Mouse (Mus musculus) right cerebral cortex, postnatal 14 days (tissue): ENCODE measurements around the gene Pcp4l1.
A peak's percentile ranks its signal among the peaks of the same experiment; 100 is the strongest.
"Not testable (repeated sequence)": the region's sequence is repeated elsewhere in the genome, so short reads cannot be mapped to it uniquely, and the experiment has no call there.

ENCODE experiments used
- DNase-seq: peaks from one replicate; pipeline ENCODE4 v3.0.0; 2022

Pcp4l1 gene

GRCm38 (mm10) chr1:171195887-171196397 lies at the start of gene Pcp4l1:
TSS of gene Pcp4l1 (minus strand) at chr1:171196268.
- DNase-seq, result peak; percentile 43

GRCm38 (mm10) chr1:171245353-171245752 lies 49.3 kb upstream of the Pcp4l1 start:
- DNase-seq, result no peak

- not testable (repeated sequence) for DNase-seq
Observed at GRCm38 (mm10) chr1:171241952-171242351, 45.9 kb upstream of the Pcp4l1 start.

- DNase-seq, result no peak
Observed at GRCm38 (mm10) chr1:171240911-171241310, 44.8 kb upstream of the Pcp4l1 start.

GRCm38 (mm10) chr1:171239992-171240744 lies 44.1 kb upstream of the Pcp4l1 start:
- no peak for DNase-seq

GRCm38 (mm10) chr1:171238463-171238862 lies 42.4 kb upstream of the Pcp4l1 start:
- peak; percentile 45 for DNase-seq

- DNase-seq, result no peak
Observed at GRCm38 (mm10) chr1:171237438-171237837, 41.4 kb upstream of the Pcp4l1 start.

GRCm38 (mm10) chr1:171235791-171236190 lies 39.7 kb upstream of the Pcp4l1 start:
- no peak for DNase-seq

- DNase-seq, result no peak
Observed at GRCm38 (mm10) chr1:171234538-171234937, 38.5 kb upstream of the Pcp4l1 start.

- DNase-seq, result no peak
Observed at GRCm38 (mm10) chr1:171234126-171234525, 38.1 kb upstream of the Pcp4l1 start, which contains the start of gene Fcer1g. TSS of gene Fcer1g (minus strand) at chr1:171234365.

- no peak for DNase-seq
Observed at GRCm38 (mm10) chr1:171232800-171233730, 37.0 kb upstream of the Pcp4l1 start.

GRCm38 (mm10) chr1:171232348-171232747 lies 36.3 kb upstream of the Pcp4l1 start:
- no peak for DNase-seq

GRCm38 (mm10) chr1:171231844-171232243 lies 35.8 kb upstream of the Pcp4l1 start:
- DNase-seq, result no peak

GRCm38 (mm10) chr1:171230215-171230614 lies 34.1 kb upstream of the Pcp4l1 start:
- DNase-seq, result no peak

GRCm38 (mm10) chr1:171229750-171230149 lies 33.7 kb upstream of the Pcp4l1 start:
- no peak for DNase-seq

- no peak for DNase-seq
Observed at GRCm38 (mm10) chr1:171227879-171228278, 31.8 kb upstream of the Pcp4l1 start.

- DNase-seq, result no peak
Observed at GRCm38 (mm10) chr1:171226780-171227179, 30.7 kb upstream of the Pcp4l1 start.

GRCm38 (mm10) chr1:171224857-171225256 lies 28.8 kb upstream of the Pcp4l1 start, which contains the start of gene Apoa2:
TSS of gene Apoa2 (plus strand) at chr1:171225054.
- no peak for DNase-seq

- DNase-seq, result no peak
Observed at GRCm38 (mm10) chr1:171223796-171224195, 27.7 kb upstream of the Pcp4l1 start.

- DNase-seq, result no peak
Observed at GRCm38 (mm10) chr1:171223168-171223567, 27.1 kb upstream of the Pcp4l1 start.

GRCm38 (mm10) chr1:171222238-171223155 lies 26.4 kb upstream of the Pcp4l1 start, which contains the start of gene Tomm40l:
TSS of gene Tomm40l (minus strand) at chr1:171222514.
- peak; percentile 79 for DNase-seq
